Mouse (Mus musculus) brown adipose tissue, adult 24 weeks (tissue): ENCODE results near the gene Msi2. TPM values are rescaled to one million over a fixed set of nuclear protein-coding genes. Genes with fewer than 3 reads are reported as not detected.

ENCODE experiments used
- H3K27ac ChIP-seq: fragments of 200-500 bp; replicated peaks from 2 replicates; pipeline ENCODE4 v1.5.1; 2012; ENCODE audit warnings: low read depth, mild to moderate bottlenecking, low read length
- H3K4me1 ChIP-seq: fragments of 200-500 bp; 2 replicates; pipeline ENCODE4 v1.6.1; 2012; ENCODE audit warnings: low read length, mixed read lengths; ENCODE audit not compliant: control insufficient read depth, insufficient read depth, insufficient read length
- H3K4me3 ChIP-seq: fragments of 200-500 bp; 2 replicates; pipeline ENCODE4 v1.5.1; 2012; ENCODE audit warnings: low read depth, mild to moderate bottlenecking, low read length, moderate library complexity; ENCODE audit not compliant: insufficient read depth
- polyA plus RNA-seq: library from polyadenylated mRNA; stranded (reverse); fragments of >200 nt; gene quantifications from 2 replicates; pipeline ENCODE4 v1.2.4, GENCODE M21; 2012; ENCODE audit not compliant: missing spikeins, insufficient read depth, insufficient read length

The Msi2 gene
- polyA plus RNA-seq, 1 experiment, result 57.2 TPM

GRCm38 (mm10) chr11:88557116-88557768 is 161.1 kb downstream of the Msi2 start:
- H3K4me3 ChIP-seq, result no peak overlapping the region
- peaks cover 33% of the 10 kb centered on the region for H3K4me1 ChIP-seq
- no peak overlapping the region for H3K27ac ChIP-seq

- H3K4me1 ChIP-seq, result peaks cover 36% of the 10 kb centered on the region
- H3K27ac ChIP-seq, result peak overlapping the region; percentile 77
- H3K4me3 ChIP-seq, result no peak overlapping the region
These were observed 162.3 kb downstream of the Msi2 start for GRCm38 (mm10) chr11:88555902-88556549.

- peaks cover 42% of the 10 kb centered on the region for H3K4me1 ChIP-seq
- H3K27ac ChIP-seq, result peak overlapping the region; percentile 72
- H3K4me3 ChIP-seq, result no peak overlapping the region
These were observed 163.0 kb downstream of the Msi2 start for GRCm38 (mm10) chr11:88555232-88555818.

GRCm38 (mm10) chr11:88553521-88554310 is 164.6 kb downstream of the Msi2 start:
- no peak overlapping the region for H3K4me3 ChIP-seq
- H3K27ac ChIP-seq, result no peak overlapping the region
- H3K4me1 ChIP-seq, result peaks cover 41% of the 10 kb centered on the region

DNA sequence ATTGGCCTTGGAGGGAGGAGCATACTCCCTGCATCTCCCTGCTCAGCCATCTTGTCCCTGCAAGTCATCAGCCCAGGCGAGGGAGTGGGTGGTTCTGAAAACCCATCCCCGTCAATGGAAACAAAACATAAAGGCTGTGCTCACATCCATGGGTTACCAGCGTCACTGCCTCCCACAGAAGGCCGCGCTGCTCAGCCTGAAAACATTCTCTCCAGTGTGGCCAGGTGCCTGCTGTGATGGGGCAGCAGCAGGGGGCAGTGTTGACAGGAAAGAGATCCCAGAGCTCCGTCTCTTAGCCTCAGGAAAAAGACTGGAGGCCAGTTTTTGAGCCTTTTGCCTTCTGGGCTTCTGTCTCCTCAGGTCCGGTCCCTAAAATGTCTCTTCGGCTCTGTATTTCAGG is 165.3 kb downstream of the Msi2 start:
- Histone ChIP-seq H3K4me3 (no peak overlapping the region), H3K27ac (no peak overlapping the region), H3K4me1 (peaks cover 34% of the 10 kb centered on the region)

DNA sequence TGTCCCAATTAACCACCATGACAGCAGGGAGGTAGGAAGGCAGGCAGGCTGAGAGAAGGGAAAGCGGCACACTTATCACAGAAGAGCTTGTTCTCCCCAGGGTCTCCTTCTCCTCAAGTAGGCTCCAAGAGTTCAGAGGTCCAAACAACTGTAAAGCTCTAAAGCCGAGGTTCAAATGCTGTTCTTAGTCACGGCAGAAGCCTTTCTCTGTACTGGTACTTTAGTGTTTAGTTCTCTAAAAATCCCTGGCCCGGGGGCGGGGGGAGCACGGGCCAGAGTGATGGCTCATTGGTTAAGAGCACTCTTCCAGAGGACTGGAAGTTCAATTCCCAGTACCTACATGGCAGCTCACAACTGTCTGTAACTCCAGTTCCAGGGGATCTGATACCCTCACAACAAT is 165.9 kb downstream of the Msi2 start:
- Histone ChIP-seq H3K27ac (no peak overlapping the region), H3K4me1 (peaks cover 28% of the 10 kb centered on the region), H3K4me3 (no peak overlapping the region)

- H3K4me1 ChIP-seq, result peaks cover 20% of the 10 kb centered on the region
- no peak overlapping the region for H3K4me3 ChIP-seq
- no peak overlapping the region for H3K27ac ChIP-seq
These were observed 167.3 kb downstream of the Msi2 start for GRCm38 (mm10) chr11:88551034-88551433.

- Histone ChIP-seq H3K4me1 (peaks cover 15% of the 10 kb centered on the region), H3K27ac (no peak overlapping the region), H3K4me3 (no peak overlapping the region)
These were observed 168.0 kb downstream of the Msi2 start for GRCm38 (mm10) chr11:88550083-88550907.

GRCm38 (mm10) chr11:88549529-88549900 is 168.8 kb downstream of the Msi2 start:
- H3K4me1 ChIP-seq, result peaks cover 15% of the 10 kb centered on the region
- H3K27ac ChIP-seq, result no peak overlapping the region
- H3K4me3 ChIP-seq, result no peak overlapping the region

- H3K27ac ChIP-seq, result no peak overlapping the region
- H3K4me3 ChIP-seq, result no peak overlapping the region
- H3K4me1 ChIP-seq, result peaks cover 15% of the 10 kb centered on the region
These were observed 169.3 kb downstream of the Msi2 start for GRCm38 (mm10) chr11:88548832-88549528.

GRCm38 (mm10) chr11:88548423-88548822 is 169.9 kb downstream of the Msi2 start:
- no peak overlapping the region for H3K4me3 ChIP-seq
- H3K27ac ChIP-seq, result no peak overlapping the region
- peaks cover 15% of the 10 kb centered on the region for H3K4me1 ChIP-seq

DNA sequence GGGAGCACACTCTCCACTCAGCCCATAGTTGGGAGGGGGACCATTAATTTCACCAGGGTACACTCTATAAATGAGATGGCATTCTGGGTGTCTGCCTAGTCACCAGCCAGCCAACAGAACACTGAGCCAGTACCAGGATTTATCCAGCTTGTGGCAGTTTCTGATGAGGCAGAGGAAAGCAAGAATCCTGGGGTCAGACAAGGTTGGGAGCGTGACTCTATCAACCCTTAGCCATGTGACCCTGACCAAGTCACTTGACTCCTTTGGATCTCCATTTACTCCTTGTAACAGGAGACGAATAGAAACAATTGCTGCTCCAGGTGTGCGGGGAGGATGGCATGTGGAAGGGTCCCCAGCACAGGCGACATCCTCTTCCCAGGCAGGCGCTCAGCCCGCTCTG is 174.5 kb downstream of the Msi2 start:
- H3K27ac ChIP-seq, result no peak overlapping the region

GRCm38 (mm10) chr11:88542817-88543216 is 175.5 kb downstream of the Msi2 start:
- Histone ChIP-seq H3K4me1 (peaks cover 7% of the 10 kb centered on the region; the same call in 1 of the 2 replicates), H3K4me3 (no peak overlapping the region), H3K27ac (no peak overlapping the region)

More for the DNA sequence above, 174.5 kb downstream of the Msi2 start:
- H3K4me3 ChIP-seq, result no peak overlapping the region
- peaks cover 7% of the 10 kb centered on the region; the same call in 1 of the 2 replicates for H3K4me1 ChIP-seq
